Mouse (Mus musculus) embryonic facial prominence, embryonic 10.5 days (tissue): ENCODE data around the gene Msx1. TPM values are rescaled to one million over a fixed set of nuclear protein-coding genes. Genes with fewer than 3 reads are reported as not detected.

Experiments used
- DNase-seq: peaks from one replicate; pipeline ENCODE4 v3.0.0-alpha.2; 2017; ENCODE audit warnings: low spot score
- H3K27ac ChIP-seq: fragments of 300-500 bp; sonication (generic); replicated peaks from 2 replicates; pipeline ENCODE4 v1.5.1; 2016; ENCODE audit warnings: mild to moderate bottlenecking
- H3K27me3 ChIP-seq: fragments of 300-500 bp; sonication (generic); replicated peaks from 2 replicates; pipeline ENCODE4 v1.6.1; 2016; ENCODE audit warnings: low read depth, mild to moderate bottlenecking; ENCODE audit not compliant: poor library complexity, severe bottlenecking
- H3K36me3 ChIP-seq: fragments of 300-500 bp; sonication (generic); replicated peaks from 2 replicates; pipeline ENCODE4 v1.6.1; 2016; ENCODE audit warnings: mild to moderate bottlenecking, moderate library complexity
- H3K4me1 ChIP-seq: fragments of 300-500 bp; sonication (generic); 2 replicates; pipeline ENCODE4 v1.6.1; 2016
- H3K4me3 ChIP-seq: fragments of 300-500 bp; sonication (generic); 2 replicates; pipeline ENCODE4 v1.5.1; 2016; ENCODE audit warnings: mild to moderate bottlenecking, moderate library complexity
- H3K9me3 ChIP-seq: fragments of 300-500 bp; sonication (generic); 2 replicates; pipeline ENCODE4 v1.6.1; 2016; ENCODE audit warnings: mild to moderate bottlenecking
- WGBS: fragments of 180-500 bp; shearing (Covaris S2); methylation state at CpG from one replicate; pipeline ENCODE4 v1.1.7; 2016; 5-methylcytosine and 5-hydroxymethylcytosine counted together
- polyA plus RNA-seq: library from polyadenylated mRNA; unstranded; fragments of >200 nt; fragmentation: Nextera tagmentation; extraction: Ambion mirVana; gene quantifications from 2 replicates; pipeline ENCODE4 v1.2.1, GENCODE M21; 2016

Msx1 gene
- 333 and 362 TPM in 2 replicates for polyA plus RNA-seq

- under 1% methylated on average over 37 of the region's 37 CpGs for WGBS
- peak within 1 kb of the TSS; percentile 72 for H3K4me3 ChIP-seq
- peaks cover 22% of the 10 kb centered on the region for H3K36me3 ChIP-seq
- DNase-seq: peak; percentile 96
- no peaks in the 10 kb centered on the region for H3K9me3 ChIP-seq
- peaks cover 100% of the 10 kb centered on the region for H3K27me3 ChIP-seq
- H3K4me1 ChIP-seq: peaks cover 88% of the 10 kb centered on the region
- peak within 1 kb of the TSS; percentile 94 for H3K27ac ChIP-seq
These were observed at the start of gene Msx1 for GRCm38 (mm10) chr5:37824461-37824795. Gene Msx1 (minus strand): TSS chr5:37824583.

DNA sequence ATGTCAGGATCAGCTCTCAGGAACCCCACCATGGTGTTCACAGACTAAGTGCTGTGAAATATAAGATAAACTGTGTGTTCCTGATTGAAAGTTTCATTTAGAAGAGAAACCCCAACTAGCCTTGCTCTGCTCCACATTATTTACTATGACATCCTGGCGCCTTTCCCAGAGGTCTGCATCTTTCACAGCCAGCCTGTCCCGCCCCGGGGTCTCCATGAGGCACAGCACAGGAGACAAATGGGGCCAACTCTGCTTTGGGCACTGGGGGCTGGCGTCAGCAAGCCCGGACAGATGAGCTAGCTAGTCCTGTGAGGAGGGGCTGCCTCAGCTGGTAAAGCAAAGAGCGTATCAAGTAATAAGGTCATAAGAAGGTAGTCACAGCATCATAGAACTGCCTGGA is 41.1 kb upstream of the Msx1 start:
- no peaks in the 10 kb centered on the region for H3K9me3 ChIP-seq
- no peak overlapping the region for H3K4me3 ChIP-seq
- DNase-seq: no peak
- H3K4me1 ChIP-seq: peaks cover 10% of the 10 kb centered on the region; the same call in 1 of the 2 replicates
- 84% methylated on average over 6 of the region's 6 CpGs for WGBS
- peaks cover 40% of the 10 kb centered on the region for H3K27me3 ChIP-seq
- no peaks in the 10 kb centered on the region for H3K36me3 ChIP-seq
- H3K27ac ChIP-seq: no peak overlapping the region

GRCm38 (mm10) chr5:37864309-37864708 is 39.9 kb upstream of the Msx1 start:
- 0 out of 2 replicates have a peak, but pooled peaks cover 8% of the 10 kb centered on the region for H3K4me1 ChIP-seq
- peaks cover 52% of the 10 kb centered on the region for H3K27me3 ChIP-seq
- 97% methylated on average over 2 of the region's 2 CpGs for WGBS
- no peak overlapping the region for H3K27ac ChIP-seq
- H3K36me3 ChIP-seq: no peaks in the 10 kb centered on the region
- DNase-seq: no peak
- no peaks in the 10 kb centered on the region for H3K9me3 ChIP-seq
- no peak overlapping the region for H3K4me3 ChIP-seq

DNA sequence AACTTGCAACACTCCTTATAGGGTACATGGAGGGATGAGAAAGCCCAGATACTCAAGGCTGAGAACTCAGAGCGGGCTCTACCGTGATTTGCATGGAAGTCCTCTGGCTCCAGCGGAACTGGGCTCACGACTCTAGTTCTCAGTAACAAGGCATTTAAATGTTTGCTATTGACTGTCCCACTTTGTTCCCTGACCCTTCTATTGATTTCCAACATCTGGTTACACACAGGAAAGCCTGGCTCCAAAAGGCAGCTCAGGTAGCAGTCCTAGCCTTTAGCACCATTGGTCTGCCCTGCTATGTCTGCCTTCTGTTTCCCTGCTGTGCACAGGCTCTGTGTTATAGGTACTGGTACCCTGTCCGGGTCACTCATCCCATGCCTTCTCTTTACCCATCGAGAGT is 36.5 kb upstream of the Msx1 start:
- peaks cover 21% of the 10 kb centered on the region for H3K4me1 ChIP-seq

GRCm38 (mm10) chr5:37860151-37860721 is 35.9 kb upstream of the Msx1 start:
- 69% methylated on average over 7 of the region's 7 CpGs for WGBS
- Histone ChIP-seq H3K4me1 (peaks cover 21% of the 10 kb centered on the region), H3K27ac (0 out of 2 replicates have a peak overlapping the region, but pooled peaks have one; percentile 1), H3K27me3 (peaks cover 81% of the 10 kb centered on the region), H3K9me3 (no peaks in the 10 kb centered on the region), H3K4me3 (no peak overlapping the region), H3K36me3 (no peaks in the 10 kb centered on the region)
- no peak for DNase-seq

More for the DNA sequence above, 36.5 kb upstream of the Msx1 start:
- WGBS: 80% methylated on average over 6 of the region's 6 CpGs
- Histone ChIP-seq H3K27me3 (peaks cover 84% of the 10 kb centered on the region), H3K9me3 (no peaks in the 10 kb centered on the region), H3K4me3 (no peak overlapping the region), H3K27ac (0 out of 2 replicates have a peak overlapping the region, but pooled peaks have one; percentile 1), H3K36me3 (no peaks in the 10 kb centered on the region)
- no peak for DNase-seq

DNA sequence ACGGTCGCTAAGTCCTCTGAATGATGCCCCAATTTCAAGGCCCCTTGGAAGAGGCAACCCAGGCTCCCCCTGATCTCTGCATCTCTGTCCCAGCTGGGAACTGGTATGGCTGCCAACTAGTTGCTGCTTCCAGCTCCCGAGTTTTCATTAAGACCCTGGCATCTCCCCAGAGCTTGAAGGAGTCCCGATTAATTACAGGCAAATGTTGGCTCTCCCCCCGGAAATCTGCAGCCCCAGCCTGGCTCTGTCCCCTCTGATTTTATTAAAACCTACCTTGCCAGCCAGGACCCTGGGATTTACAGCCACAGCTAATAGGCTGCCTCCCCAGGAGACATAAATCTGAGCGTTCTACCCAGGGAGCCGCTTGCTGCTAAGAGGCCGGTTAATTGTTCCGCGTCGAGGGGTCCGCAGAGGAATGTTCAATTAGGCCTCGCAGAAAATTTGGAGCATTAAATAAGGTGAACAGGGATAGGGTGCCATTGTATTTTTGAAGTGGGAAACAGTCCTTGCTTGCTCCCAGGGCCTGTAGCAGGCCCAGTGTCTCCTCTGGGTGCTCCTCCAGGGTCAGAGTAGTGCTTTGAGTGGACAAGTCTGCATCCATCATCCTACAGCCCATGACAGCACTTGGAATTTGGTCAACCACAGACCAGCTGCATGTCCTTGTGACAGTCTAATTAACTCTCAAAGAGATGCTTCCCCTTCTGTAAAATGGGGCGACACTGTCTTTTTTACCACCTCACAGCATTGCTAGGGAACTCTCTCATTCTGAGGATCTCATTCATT is 33.6 kb upstream of the Msx1 start:
- Histone ChIP-seq H3K27ac (no peak overlapping the region), H3K9me3 (no peaks in the 10 kb centered on the region), H3K4me1 (peaks cover 21% of the 10 kb centered on the region), H3K4me3 (no peak overlapping the region), H3K27me3 (peaks cover 71% of the 10 kb centered on the region), H3K36me3 (no peaks in the 10 kb centered on the region)
- no peak for DNase-seq
- WGBS: 50% methylated on average over 14 of the region's 14 CpGs

DNA sequence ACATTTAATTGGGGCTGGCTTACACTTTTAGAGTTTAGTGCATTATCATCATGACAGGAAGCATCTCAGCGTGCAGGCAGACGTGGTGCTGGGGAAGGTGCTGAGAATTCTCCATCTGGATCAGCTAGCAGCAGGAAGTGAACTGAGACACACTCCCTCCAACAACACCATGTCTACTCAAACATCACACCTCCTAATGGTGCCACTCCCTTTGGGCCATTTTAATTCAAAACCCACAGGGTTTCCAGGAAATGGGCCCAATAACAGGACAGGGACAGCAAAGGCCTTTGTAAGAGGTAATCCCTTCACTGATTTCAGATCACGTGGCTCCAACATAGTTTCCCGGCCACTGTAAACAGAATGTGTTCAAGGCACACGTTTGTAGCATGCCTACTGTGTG is 31.7 kb upstream of the Msx1 start:
- Histone ChIP-seq H3K36me3 (no peaks in the 10 kb centered on the region), H3K9me3 (no peaks in the 10 kb centered on the region), H3K4me1 (peaks cover 23% of the 10 kb centered on the region), H3K27me3 (peaks cover 65% of the 10 kb centered on the region), H3K27ac (no peak overlapping the region), H3K4me3 (no peak overlapping the region)
- DNase-seq: no peak
- WGBS: 62% methylated on average over 5 of the region's 5 CpGs

- Histone ChIP-seq H3K27ac (no peak overlapping the region), H3K36me3 (no peaks in the 10 kb centered on the region), H3K4me1 (peaks cover 28% of the 10 kb centered on the region), H3K9me3 (no peaks in the 10 kb centered on the region), H3K27me3 (peaks cover 54% of the 10 kb centered on the region), H3K4me3 (no peak overlapping the region)
- WGBS: 82% methylated on average over 6 of the region's 6 CpGs
- no peak for DNase-seq
These were observed 29.9 kb upstream of the Msx1 start for GRCm38 (mm10) chr5:37854233-37854632.

GRCm38 (mm10) chr5:37851305-37851982 is 27.1 kb upstream of the Msx1 start:
- DNase-seq: peak; percentile 49
- WGBS: 48% methylated on average over 15 of the region's 15 CpGs
- Histone ChIP-seq H3K27ac (no peak overlapping the region), H3K27me3 (peaks cover 44% of the 10 kb centered on the region), H3K9me3 (no peaks in the 10 kb centered on the region), H3K36me3 (no peaks in the 10 kb centered on the region), H3K4me1 (peaks cover 22% of the 10 kb centered on the region), H3K4me3 (no peak overlapping the region)

GRCm38 (mm10) chr5:37848991-37849719 is 24.8 kb upstream of the Msx1 start:
- Histone ChIP-seq H3K9me3 (no peaks in the 10 kb centered on the region), H3K36me3 (no peaks in the 10 kb centered on the region), H3K4me1 (peaks cover 20% of the 10 kb centered on the region), H3K27me3 (peaks cover 54% of the 10 kb centered on the region), H3K27ac (no peak overlapping the region), H3K4me3 (no peak overlapping the region)
- peak; percentile 39 for DNase-seq
- 57% methylated on average over 8 of the region's 8 CpGs for WGBS

DNA sequence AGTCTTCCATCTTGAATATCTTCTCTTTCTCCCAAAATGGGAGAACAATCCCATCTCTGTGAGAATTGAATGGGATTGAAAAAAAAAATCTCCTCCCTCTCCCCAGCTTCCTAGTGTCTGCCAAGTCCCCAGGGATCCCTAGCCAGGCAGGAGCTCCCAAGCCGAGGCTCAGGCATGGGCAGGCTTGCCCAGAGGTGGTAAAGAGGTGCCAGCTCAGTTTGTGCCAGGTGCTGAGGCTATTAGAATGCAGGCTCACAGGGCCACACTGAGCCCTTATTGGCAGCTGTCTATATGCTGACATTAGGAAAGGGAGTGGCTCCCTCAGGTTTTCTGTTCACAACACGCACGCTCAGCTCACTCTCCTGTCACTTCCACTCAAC is 11.9 kb upstream of the Msx1 start:
- 41% methylated on average over 3 of the region's 3 CpGs for WGBS
- no peaks in the 10 kb centered on the region for H3K36me3 ChIP-seq
- H3K27me3 ChIP-seq: peaks cover 94% of the 10 kb centered on the region
- no peak for DNase-seq
- H3K9me3 ChIP-seq: no peaks in the 10 kb centered on the region
- no peak overlapping the region for H3K4me3 ChIP-seq
- H3K4me1 ChIP-seq: peaks cover 70% of the 10 kb centered on the region
- no peak overlapping the region; the same call in 1 of the 2 replicates for H3K27ac ChIP-seq

DNA sequence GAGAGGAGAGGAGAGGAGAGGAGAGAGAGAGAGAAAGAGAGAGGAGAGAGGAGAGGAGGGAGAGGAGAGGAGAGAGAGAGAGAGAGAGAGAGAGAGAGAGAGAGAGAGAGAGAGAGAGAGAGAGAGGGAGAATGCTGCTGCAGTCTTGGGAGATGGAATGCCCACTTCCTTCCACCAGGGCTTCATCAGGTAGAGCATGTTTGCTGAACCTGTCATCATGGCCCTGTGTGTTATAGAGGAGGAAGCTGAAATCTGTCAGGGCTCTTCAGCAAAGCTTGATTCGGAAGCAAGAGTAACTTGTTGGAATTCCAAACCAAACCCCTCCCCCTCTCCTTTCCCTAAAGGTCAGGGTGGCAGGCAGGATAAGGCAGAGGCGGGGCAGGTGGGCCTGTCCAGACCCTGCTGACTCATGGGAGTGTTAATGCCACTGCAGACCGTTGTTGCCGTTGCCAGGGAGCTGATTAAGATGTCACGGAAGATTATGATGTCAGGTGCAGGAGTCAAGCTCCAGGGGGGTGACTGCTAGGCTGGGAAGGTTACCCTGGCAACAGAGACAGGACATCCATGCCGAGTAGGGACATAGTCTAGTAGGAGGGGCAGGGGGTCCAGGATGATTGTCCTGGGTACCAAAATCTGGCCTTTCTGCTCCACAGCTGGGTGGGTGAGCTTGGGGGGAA is 11.3 kb upstream of the Msx1 start:
- Histone ChIP-seq H3K27me3 (peaks cover 97% of the 10 kb centered on the region), H3K36me3 (no peaks in the 10 kb centered on the region), H3K4me3 (no peak overlapping the region), H3K9me3 (no peaks in the 10 kb centered on the region), H3K4me1 (peaks cover 73% of the 10 kb centered on the region), H3K27ac (no peak overlapping the region; the same call in 1 of the 2 replicates)
- 2% methylated on average over 6 of the region's 6 CpGs for WGBS
- DNase-seq: peak; percentile 64
